Mouse (Mus musculus) liver (tissue): ENCODE results near the gene Dbx2.

ENCODE experiments used
- DNase-seq: peaks from one replicate; pipeline ENCODE4 v3.0.0-alpha.2; 2020; ENCODE audit warnings: mixed read lengths

The Dbx2 gene

DNA sequence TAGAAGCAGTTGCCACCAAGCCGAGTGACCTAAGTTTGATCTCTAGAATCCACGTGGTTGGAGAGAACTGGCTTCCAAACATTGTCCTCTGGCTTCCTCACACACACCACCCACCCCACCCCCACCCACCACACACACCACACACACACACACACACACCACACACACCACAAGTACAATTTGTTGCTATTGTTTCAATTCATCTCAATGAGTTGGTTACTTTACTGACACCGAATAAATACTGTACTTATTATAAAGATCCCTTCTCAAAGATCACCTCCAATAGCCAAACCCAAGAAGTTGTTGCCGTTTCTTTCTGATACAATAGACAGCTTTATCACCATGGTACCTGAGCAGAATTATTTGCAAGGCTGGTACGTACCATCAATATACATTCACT lies at the start of gene Dbx2:
TSS of gene Dbx2 (minus strand) at position 101 of the 400 bp plus-strand sequence.
- no peak for DNase-seq

DNA sequence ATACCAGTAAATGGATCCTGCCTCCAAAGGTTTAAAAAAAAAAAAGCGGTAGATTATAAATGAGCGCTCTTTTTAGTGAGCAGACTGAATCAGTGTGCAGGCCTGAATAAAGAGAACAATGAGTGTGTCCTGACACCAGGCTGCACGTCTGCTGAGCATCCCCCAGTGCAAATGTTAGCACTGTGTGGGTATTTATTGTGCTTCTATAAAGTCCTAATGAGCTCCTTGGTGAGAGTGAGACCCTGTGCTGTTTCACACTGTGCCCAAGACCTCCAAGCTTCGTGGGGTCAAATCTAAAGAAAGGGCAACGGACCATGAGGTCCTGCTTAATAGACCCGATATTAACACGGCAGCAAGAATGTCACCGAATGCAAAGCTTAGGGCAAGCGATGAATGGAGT lies 46.4 kb upstream of the Dbx2 start:
- no peak for DNase-seq

DNA sequence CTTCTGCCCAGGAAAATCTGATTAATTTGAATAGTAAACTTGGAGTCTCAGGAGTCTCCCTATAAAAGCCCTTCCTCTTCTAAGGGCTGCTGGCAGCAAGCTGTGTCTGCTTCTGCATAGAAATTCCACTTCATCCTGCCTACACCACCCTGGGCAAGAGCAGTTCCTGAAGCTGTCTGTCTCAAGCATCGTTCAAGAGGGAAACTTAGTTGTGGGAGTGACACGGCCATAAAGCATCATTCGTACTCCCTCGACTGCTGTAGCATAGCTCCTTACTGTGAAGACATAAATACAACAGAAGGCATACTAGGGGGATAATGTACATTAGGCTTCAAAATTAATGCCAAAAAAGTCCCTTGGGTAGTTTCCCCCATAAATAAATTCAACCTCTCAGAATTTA lies 45.8 kb upstream of the Dbx2 start:
- no peak for DNase-seq

DNA sequence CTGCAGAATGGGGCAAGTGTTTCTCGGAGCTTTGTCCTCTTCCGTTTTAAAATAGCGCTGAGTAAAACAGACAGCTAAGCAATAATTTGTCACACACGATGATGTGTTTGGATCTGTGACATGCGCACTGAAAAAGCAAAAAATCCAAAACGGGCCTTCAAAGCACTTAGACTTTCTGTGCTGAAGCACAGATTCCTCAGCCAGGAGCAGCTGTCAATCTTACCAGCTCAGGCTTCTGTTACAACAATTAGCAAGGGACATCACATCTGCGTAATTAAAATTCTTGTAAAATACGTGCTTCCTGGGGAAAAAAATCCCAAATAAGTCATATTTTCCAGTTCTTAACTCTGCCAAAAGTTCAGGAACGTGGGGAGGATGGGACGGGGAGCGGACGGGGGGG lies 43.6 kb upstream of the Dbx2 start:
- DNase-seq = no peak

DNA sequence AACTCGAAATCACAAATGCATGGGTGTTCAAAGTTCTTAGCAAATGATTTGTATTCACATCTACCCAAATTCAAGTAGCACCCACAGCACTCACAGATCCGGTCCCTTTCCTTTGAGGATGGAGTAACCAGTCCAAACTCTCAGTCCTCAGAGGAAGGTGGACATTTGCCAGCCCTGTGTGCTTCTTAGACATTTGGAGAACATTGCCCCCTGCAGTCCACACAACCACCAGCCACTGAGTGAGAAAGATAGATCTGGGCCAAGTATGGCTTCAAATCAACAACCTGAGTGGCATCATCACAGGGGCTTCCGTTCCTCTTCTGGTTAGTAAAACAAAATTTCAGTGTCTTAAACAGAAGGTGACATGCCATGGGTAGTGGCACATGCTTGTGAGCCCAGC lies 38.0 kb upstream of the Dbx2 start:
- no peak for DNase-seq

DNA sequence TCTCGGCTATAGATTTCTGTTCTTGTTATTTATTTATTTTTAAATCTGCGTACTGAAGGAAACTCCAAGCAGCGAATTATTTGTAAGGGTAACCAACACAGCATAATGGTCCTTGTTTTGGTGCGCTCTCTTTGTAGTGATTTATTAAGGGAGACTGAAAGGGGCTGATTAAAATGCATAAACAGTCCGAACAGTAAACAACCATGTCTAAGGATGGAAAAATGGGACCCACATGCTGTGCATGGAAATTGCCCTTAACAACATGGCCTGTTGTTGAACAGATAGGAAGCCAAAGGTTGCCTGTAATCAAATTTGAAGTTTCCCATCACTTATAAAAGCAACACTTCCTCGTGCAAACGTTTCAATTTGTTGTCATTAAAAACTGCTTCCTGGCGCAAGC lies 35.8 kb upstream of the Dbx2 start:
- no peak for DNase-seq

DNA sequence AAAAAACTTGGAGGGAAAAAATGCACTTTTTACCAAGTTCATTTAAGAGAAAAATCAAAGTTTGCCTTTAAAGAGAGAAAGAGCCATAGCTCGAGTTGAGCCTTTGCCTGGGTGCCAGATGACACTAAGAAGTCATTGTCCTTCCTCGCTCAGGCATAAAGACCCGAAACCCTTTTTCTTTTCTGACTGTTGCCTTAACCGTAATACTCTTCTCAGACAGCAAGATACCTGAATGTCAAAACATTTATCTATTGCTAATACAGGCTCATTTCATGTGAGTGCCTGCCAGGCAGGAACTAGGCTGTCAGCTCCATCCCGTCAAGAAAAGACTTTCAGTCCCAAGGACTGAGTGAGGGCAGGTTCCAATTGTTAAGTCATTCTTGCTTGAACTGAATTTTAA lies 35.4 kb upstream of the Dbx2 start:
- no peak for DNase-seq

DNA sequence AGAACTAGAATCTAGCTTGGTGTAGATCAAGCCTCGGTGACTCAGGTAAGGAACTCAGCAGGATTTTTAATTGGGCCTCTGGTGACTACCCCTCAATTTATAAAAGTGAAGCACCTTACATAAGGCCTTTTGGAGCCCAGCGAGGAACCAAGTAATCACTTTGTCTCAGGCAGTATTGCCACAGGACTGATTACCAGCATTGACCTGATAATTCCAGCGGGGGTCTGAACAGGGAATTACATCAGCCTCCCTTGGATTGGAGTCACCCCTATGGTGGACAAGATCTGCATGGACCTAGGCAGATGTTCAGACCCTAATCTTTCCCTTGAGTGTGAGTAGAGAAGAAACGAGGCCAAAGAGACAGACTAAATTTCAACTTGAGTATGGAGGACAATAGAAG lies 26.9 kb upstream of the Dbx2 start:
- DNase-seq = no peak

DNA sequence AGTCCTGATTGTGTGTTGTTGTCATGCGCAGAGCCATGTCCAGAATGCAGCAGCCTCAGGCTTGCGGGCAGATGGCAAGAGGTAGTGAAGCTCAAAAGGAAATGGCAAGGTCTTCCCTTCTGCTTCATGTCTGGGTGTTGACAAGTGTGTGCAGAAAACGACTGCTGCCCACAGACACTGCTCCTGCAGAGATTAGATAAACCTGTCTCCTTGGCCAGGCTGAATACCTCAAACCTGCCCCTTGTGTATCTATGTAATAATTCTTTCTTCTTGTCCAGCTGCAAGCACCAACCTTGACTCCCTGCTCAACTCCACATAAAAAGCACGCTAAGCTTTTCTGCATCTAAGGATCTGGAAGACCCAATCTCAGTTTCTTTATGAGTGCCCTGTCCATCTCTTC lies 19.9 kb upstream of the Dbx2 start:
- DNase-seq = no peak

DNA sequence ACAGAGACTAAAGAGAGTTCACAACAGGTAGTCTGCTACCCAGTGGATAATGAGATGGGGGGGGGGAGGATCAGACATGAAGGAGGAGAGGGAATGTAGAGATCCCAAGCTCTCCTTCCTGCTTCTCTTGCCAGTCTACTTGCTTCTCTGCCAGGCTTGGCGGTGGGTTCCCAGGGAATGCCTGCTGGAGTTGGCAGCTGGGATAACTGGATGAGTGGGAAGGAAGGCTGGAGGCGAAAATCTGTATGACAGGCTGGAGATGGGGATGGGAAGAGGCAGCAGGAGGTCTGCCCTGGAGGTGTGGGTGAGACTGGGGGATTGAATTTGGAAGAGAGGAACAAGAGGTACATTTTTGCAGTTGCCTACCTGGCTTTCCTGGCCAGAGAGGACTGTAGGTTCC lies 19.4 kb upstream of the Dbx2 start:
- no peak for DNase-seq

DNA sequence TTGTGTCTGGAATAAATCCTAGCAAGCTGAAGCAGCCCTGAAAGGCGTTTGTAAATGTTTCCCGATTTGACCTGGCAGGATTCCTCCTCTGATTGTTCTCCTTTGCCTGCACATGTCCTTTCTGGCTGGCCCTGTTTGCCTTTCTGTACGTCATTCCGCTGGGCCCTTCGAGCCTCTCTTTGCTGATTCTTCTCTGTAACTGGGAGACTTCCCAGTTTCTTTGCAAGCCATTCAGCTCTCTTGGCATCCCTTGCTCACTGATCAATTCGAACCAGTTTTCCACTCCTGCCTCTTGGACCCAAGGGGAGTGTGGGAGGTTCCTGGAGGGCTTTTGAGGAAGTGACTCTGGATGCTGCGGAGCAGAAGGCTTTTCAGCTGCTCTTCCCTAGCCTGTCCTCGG lies 11.4 kb upstream of the Dbx2 start:
- no peak for DNase-seq

DNA sequence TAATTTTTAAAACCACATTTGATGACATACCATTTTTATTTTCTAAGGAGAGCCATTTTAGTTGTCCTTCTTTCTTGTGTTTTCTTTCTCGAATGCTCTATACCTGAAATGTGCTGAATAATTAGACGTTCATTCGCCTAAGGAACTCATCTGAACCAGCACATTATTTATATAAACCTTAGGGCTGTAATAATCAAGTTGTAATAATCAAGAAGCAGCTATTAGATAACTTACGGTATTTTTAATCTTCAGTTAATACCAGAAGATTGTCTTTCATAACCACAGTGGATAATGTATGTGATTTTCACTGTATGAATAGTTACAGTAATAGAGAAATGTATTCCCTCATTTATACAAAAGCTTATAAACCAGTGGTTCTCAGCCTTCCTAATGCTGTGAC lies 9.2 kb upstream of the Dbx2 start:
- no peak for DNase-seq

DNA sequence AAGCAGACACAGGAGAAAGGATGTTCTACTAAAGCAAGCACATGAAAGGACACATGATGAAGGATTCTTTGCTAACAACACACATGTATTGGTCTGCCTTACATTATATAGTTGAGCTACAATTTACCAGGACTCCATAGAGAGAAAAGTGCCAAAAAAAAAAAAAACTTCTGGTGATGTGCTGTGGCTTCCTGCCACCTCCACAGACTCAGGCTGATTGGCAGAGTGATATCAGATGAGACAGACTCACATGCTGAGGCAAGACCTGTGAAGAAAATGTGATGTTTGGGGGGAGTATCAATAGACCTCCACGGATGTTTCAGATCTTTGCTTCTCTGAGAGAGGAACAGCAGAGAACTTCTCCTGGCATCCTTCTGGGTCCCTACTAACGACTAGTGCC lies 6.0 kb upstream of the Dbx2 start:
- DNase-seq = no peak

DNA sequence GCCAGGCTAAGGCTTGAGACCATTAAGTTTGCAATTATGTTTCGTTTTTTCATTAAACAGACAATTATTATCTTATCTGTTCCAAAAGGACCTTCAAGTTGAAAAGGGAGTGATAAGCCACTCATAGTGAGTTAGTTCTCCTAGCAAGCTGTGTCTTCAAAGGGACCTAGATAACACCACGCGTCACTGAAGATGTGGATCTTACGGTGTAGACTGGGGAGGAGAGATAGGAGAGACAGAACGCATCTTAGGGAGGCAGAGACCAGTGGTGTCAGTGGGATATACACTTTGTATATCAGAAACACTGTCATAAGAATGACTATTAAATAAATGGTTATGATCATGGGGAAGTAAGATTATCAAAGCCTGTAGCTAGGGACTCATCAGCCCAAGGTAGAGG lies 4.6 kb upstream of the Dbx2 start:
- DNase-seq = peak; percentile 8

DNA sequence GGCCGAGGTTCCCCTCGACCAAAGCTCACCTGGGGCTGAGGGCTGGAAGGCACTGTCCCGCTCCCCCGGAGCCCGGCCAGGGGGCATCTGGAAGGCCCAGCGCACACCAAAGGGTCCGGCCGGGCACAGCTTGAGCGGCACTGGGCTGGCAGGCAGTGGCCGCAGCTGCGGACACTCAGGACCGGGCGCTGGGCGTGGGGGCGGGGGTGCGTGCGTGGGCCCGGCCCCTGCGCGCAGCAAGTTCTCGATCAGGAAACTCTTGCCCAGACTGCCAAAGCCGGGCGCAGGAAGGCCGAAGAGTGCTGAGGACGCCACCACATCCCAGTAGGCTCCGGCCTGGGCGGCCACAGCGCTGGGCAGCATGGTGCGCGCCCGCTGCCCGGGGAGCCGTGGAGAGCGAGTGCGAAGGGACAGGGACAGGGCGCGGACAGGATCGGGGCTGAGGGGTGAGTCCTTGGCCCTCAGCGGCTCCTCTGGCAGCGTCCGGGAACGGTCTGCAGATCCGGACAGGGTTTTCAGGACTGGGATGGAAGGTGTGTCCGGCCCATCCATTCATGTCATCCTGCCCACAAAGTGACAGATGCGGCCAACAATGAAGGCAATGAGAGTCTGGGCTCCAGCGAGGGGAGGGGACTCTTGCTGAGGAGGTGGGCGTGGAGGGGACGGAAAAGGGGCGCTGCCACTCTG lies 1.4 kb downstream of the Dbx2 start:
- DNase-seq = no peak

DNA sequence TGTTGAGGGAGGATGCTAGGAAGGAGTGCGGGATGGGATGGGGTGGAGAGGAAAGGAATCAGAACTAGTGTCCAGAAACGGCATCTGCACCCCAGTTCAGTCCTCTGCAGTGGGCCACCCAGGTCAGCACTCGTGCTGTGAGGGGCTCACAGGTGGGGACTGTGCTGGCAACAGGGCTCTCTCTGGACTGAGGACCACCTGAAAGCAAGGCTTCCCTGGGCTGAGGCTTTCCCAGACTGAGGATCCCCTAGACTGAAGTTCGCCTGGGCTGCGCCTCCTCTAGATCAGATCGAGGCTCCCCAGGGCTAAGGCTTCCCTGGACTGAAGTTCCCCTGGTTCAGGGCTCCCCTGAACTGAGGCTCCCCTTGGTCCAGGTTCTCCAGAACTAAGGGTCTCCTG lies 1.9 kb downstream of the Dbx2 start:
- DNase-seq = no peak

DNA sequence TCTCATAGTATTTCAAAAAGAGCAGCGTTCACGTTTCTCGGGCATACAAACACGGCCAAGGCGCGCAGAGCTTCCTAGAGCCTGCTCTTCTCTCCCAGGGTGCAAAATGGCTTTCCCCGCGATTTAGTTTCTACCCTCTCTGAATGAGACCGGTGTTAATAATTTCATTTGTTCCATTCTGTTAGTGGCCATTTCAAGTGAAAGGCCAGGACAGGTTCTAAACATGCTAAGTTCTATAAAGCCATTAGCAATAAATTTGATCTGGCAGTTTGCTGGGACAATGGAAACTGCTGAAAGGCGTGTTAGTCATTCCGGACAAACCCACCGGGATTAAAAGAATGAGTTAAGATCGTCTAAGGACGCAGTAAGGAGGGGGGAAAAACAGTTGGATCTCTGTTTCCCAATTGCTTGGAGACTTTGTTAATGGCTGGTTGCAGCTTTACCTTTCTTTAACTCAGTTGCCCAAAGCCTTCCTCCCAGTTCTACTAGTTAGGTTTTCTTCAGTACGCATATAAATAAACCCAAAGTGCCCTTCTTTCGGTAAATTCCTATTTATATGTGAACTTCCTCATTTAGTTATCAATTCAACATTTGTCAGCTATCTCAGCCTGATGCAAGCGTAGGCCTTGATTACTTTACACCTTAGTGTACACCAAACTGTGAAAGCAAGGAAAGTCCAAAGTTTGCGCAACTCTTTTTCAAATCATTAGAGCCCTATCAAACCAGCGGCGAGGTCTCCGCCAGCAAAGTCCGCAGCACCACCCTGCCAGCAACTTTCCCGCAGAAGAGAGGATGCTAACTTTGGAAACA lies 2.7 kb downstream of the Dbx2 start:
- no peak for DNase-seq

DNA sequence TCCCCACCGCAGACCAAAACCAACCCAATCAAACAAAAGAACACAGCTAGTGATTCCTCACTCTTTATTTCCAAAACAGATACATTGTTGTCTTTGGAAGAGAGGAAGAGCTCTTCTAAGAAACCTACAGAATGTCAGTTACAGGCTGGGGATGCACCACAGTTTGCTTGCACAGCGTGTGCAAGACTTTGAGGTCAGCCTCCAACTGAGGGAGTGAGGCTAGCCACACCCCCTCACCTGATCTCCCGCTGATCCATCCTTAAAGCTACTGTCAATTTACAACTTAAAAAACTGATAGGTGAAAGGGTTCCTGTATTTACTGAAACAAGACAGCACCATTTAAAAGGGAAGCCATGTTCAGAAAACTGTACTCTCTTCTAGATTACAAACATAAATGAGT lies 3.9 kb downstream of the Dbx2 start:
- DNase-seq = no peak

DNA sequence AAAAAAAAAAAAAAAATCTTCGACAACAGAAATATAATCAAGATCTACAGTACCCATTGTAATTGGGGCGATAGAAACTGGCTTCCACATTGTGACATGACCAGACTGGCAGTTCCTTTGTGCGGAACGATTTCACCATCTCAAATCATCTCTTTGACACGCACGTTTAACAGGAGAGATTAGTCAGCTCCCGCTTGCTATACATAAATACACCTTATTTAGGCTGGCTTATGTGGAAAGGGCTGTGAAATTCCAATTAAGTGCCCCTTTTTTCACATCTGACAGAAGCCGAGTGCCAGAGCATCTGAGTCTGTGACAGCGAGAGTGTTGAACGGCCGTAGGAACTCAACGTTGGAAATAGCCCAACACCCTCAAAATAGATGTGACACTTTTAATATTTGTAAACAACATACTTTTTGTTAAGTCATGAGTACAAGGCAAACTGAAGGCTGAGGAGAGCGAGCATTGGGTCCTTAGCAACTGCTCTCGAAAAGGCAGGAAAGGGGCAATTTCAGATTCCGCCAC lies 12.2 kb downstream of the Dbx2 start:
- no peak for DNase-seq

DNA sequence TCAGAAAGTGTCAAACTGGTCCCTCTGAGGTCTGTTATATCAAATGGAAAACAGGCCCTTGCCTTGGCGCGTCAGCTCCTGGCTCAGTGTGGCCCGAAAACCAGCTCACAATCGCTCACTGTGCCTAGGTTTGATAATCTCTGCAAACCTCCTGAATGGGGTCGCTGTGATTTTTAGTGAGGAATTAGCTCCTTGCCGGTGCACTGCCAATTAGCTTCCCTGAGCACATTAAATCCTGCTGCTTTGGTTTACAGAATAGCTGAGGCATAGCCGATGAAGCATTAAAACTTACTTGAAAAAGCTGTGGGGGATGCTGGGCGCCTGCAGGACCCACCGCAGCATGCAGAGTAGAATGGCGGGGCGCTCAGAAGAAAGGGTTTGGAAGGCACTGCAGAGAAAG lies 15.4 kb downstream of the Dbx2 start:
- no peak for DNase-seq

DNA sequence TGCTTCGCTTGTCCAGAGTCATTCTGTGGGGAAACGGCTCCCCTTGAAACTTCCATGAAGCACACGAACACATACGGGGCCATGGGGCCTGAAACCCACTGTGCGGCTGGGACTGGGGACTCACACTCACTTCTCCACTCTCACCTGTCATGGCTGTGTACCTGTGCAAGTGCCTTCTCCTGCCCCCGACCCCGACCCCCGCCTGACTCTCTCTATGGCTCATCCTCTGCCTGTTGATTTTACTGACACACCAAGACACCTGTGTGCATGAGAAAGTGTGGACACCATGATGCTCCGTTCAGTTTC lies 16.0 kb downstream of the Dbx2 start:
- no peak for DNase-seq

DNA sequence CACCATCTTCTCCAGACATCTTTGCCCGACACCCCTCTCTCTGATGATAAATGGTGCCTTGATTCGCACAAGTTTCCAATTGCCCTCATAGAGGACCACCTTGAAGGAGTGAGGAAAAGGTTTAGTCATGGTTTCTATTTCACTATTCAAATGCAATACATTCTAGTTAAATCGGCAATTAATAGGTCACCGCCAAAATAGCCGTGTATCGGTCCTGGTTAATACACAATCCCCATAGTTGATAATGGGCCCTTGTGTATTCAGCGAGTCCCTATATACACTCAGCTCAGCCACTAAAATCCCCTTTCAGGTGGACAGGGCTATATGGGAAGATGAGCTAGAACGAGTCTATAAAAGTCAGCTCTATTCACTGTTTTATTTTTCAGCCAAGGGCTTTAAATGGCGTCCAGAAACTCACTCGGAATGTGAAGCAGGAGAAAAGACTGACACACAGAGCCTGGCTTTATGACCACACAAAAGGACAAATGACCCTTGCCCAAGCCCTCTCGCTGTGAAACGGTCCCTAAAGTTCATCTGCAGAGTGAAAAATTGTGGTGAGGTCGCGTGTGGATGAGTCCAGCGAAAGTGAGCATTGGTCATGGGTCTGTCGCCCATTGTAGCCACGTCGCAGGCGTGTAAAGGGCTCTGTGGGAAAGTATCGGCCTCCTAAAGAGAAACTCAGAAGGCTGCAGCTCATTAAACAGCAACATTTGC lies 16.5 kb downstream of the Dbx2 start:
- DNase-seq = no peak

DNA sequence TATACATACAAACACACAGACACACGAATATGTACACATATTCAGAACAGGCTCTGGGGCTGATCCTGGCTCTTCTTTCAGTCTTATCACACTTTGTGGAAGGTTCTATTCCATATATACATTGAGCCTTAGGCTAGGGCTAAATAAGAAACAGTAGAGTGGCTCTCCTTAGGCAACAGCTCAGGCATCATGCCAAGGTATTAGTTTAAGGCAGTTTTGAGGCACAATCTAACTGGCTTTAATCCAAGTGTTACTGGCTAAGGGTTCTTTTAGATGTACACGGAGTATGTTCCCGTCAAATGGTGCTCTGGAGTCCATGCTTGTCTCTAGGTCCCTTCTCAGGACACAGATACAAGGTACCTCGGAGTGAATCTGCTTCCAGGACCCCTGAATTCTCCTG lies 31.4 kb downstream of the Dbx2 start:
- no peak for DNase-seq

DNA sequence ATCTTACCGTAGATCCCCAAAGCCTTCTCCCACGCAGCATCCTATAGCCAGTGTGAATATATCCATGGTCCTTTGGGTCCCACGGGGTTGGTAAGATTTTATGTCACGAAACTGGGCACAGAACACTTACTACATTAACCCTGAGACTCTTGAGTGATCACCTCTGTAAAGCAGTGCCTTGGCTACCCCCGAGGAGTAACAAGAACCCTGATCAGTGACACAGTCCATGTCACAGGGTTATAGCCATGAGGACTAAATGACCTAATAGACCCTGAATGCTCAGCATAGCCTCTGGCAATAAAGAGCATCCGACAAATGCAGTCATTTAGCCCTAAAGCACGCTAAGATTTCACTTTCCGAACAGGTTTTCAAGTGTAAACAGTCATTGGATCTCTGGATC lies 33.0 kb downstream of the Dbx2 start:
- no peak for DNase-seq
